Mouse (Mus musculus): Measurements from ENCODE around the gene Krt7. TPM values are rescaled to one million over a fixed set of nuclear protein-coding genes. Genes with fewer than 3 reads are reported as not detected.

The Krt7 gene
- polyA plus RNA-seq, 1 experiment = 28.3 TPM

DNA sequence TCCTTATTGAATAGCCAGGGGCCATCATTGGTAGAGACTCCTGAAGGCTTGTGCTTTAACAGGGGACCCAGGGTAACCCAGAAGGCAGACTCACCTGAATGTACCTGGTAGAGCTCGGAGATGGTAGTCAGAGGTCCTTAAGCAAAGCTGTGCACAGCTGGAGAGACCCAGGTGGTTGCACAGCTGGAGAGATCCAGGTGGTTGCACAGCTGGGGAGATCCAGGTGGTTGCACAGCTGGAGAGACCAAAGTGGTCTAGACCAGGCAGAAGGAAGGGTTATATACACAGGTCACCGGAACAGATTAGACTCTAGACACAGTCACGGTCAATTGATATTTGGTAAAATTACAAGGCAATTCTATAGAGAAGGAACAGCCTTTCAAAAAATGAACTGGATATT is 13.9 kb upstream of the Krt7 start:
- Histone ChIP-seq H3K27me3 (ENCODE audit: control insufficient read depth, insufficient read depth, low read length) (no peaks in the 10 kb centered on the region), H3K36me3 (ENCODE audit: control insufficient read depth, insufficient read depth, low read length) (no peaks in the 10 kb centered on the region), H3K4me1 (replicated peaks; ENCODE audit: control insufficient read depth, insufficient read depth, low read length) (no peaks in the 10 kb centered on the region), H3K27ac (ENCODE audit: control insufficient read depth, insufficient read depth, low read length) (no peak overlapping the region), H3K4me3 (ENCODE audit: control insufficient read depth, insufficient read depth, low read length) (no peak overlapping the region)
- DNase-seq = no peak
- 84% methylated on average over 3 of the region's 3 CpGs for WGBS
- TF ChIP-seq CTCF (IDR thresholded peaks at IDR 0.05; ENCODE audit: borderline replicate concordance, control insufficient read depth, extremely low read depth, insufficient read depth, low read length, poor library complexity) = no peak
- no peak for TF ChIP-seq POLR2A (IDR thresholded peaks at IDR 0.05; ENCODE audit: control insufficient read depth, extremely low read depth, insufficient read depth, low read length, poor library complexity)

- 93% methylated on average over 2 of the region's 2 CpGs for WGBS
- no peak for DNase-seq
- H3K27ac ChIP-seq (ENCODE audit: control insufficient read depth, insufficient read depth, low read length) = no peak overlapping the region
- no peak for TF ChIP-seq CTCF (IDR thresholded peaks at IDR 0.05; ENCODE audit: borderline replicate concordance, control insufficient read depth, extremely low read depth, insufficient read depth, low read length, poor library complexity)
- no peak for TF ChIP-seq POLR2A (IDR thresholded peaks at IDR 0.05; ENCODE audit: control insufficient read depth, extremely low read depth, insufficient read depth, low read length, poor library complexity)
- no peak overlapping the region for H3K4me3 ChIP-seq (ENCODE audit: control insufficient read depth, insufficient read depth, low read length)
- H3K27me3 ChIP-seq (ENCODE audit: control insufficient read depth, insufficient read depth, low read length) = no peaks in the 10 kb centered on the region
- no peaks in the 10 kb centered on the region for H3K4me1 ChIP-seq (replicated peaks; ENCODE audit: control insufficient read depth, insufficient read depth, low read length)
- H3K36me3 ChIP-seq (ENCODE audit: control insufficient read depth, insufficient read depth, low read length) = no peaks in the 10 kb centered on the region
These were observed 13.2 kb upstream of the Krt7 start for GRCm38 (mm10) chr15:101397683-101398082.

DNA sequence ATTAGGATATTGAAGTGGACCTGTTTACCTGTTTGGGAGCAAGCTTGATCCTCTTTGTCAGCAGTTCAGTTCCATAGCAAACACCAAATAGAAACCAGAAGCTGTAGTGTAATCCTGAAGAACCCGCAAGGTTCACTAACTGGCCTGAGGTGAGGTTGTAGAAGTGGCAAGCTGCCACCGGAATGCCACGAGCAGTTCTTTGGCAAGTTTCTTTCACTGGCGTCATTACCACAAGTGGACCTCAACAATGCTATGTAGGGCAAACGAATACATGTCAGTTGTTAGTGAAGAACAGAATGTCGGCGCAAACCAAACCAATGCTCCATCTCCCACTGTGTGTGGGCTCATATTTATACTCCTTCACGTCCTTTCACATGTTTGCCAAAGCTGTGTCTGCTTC is 12.6 kb upstream of the Krt7 start:
- H3K27ac ChIP-seq (ENCODE audit: control insufficient read depth, insufficient read depth, low read length) = no peak overlapping the region
- TF ChIP-seq CTCF (IDR thresholded peaks at IDR 0.05; ENCODE audit: borderline replicate concordance, control insufficient read depth, extremely low read depth, insufficient read depth, low read length, poor library complexity) (no peak), POLR2A (IDR thresholded peaks at IDR 0.05; ENCODE audit: control insufficient read depth, extremely low read depth, insufficient read depth, low read length, poor library complexity) (no peak)
- WGBS = 66% methylated on average over 8 of the region's 8 CpGs
- DNase-seq = no peak
- no peaks in the 10 kb centered on the region for H3K27me3 ChIP-seq (ENCODE audit: control insufficient read depth, insufficient read depth, low read length)
- H3K36me3 ChIP-seq (ENCODE audit: control insufficient read depth, insufficient read depth, low read length) = no peaks in the 10 kb centered on the region
- H3K4me3 ChIP-seq (ENCODE audit: control insufficient read depth, insufficient read depth, low read length) = no peak overlapping the region
- H3K4me1 ChIP-seq (replicated peaks; ENCODE audit: control insufficient read depth, insufficient read depth, low read length) = no peaks in the 10 kb centered on the region

DNA sequence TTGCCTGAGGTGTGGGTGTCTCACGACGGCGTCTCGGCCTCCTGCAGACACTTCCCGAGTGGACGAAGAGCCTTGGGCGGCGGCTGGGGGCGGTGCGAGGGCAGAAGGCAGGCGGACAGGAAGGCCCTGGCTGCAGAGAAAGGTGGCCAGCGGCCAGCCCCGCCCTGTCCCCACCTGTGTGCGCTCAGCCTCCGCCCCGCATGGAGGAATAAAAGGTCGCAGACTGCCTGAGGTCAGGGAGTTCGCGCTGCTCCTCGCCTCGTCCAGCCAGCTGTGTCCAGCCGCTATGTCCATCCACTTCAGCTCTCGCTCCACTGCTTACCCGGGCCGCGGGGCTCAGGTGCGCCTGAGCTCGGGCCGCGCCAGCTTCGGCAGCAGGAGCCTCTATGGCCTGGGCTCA is 1.3 kb downstream of the Krt7 start:
- WGBS = 96% methylated on average over 31 of the region's 31 CpGs
- no peak for DNase-seq
- H3K4me3 ChIP-seq (ENCODE audit: control insufficient read depth, insufficient read depth, low read length) = 0 out of 2 replicates have a peak overlapping the region, but pooled peaks have one; percentile 10
- no peaks in the 10 kb centered on the region for H3K27me3 ChIP-seq (ENCODE audit: control insufficient read depth, insufficient read depth, low read length)
- TF ChIP-seq POLR2A (IDR thresholded peaks at IDR 0.05; ENCODE audit: control insufficient read depth, extremely low read depth, insufficient read depth, low read length, poor library complexity) (no peak), CTCF (IDR thresholded peaks at IDR 0.05; ENCODE audit: borderline replicate concordance, control insufficient read depth, extremely low read depth, insufficient read depth, low read length, poor library complexity) (no peak)
- H3K36me3 ChIP-seq (ENCODE audit: control insufficient read depth, insufficient read depth, low read length) = no peaks in the 10 kb centered on the region
- H3K4me1 ChIP-seq (replicated peaks; ENCODE audit: control insufficient read depth, insufficient read depth, low read length) = peaks cover 7% of the 10 kb centered on the region; the same call in 1 of the 2 replicates
- no peak overlapping the region for H3K27ac ChIP-seq (ENCODE audit: control insufficient read depth, insufficient read depth, low read length)

GRCm38 (mm10) chr15:101413916-101414635 is 3.2 kb downstream of the Krt7 start:
- no peak for DNase-seq
- Histone ChIP-seq H3K27ac (ENCODE audit: control insufficient read depth, insufficient read depth, low read length) (no peak overlapping the region), H3K36me3 (ENCODE audit: control insufficient read depth, insufficient read depth, low read length) (no peaks in the 10 kb centered on the region), H3K4me1 (replicated peaks; ENCODE audit: control insufficient read depth, insufficient read depth, low read length) (peaks cover 7% of the 10 kb centered on the region; the same call in 1 of the 2 replicates), H3K27me3 (ENCODE audit: control insufficient read depth, insufficient read depth, low read length) (no peaks in the 10 kb centered on the region), H3K4me3 (ENCODE audit: control insufficient read depth, insufficient read depth, low read length) (no peak overlapping the region)
- TF ChIP-seq CTCF (IDR thresholded peaks at IDR 0.05; ENCODE audit: borderline replicate concordance, control insufficient read depth, extremely low read depth, insufficient read depth, low read length, poor library complexity) = no peak
- no peak for TF ChIP-seq POLR2A (IDR thresholded peaks at IDR 0.05; ENCODE audit: control insufficient read depth, extremely low read depth, insufficient read depth, low read length, poor library complexity)
- 56% methylated on average over 7 of the region's 7 CpGs for WGBS

DNA sequence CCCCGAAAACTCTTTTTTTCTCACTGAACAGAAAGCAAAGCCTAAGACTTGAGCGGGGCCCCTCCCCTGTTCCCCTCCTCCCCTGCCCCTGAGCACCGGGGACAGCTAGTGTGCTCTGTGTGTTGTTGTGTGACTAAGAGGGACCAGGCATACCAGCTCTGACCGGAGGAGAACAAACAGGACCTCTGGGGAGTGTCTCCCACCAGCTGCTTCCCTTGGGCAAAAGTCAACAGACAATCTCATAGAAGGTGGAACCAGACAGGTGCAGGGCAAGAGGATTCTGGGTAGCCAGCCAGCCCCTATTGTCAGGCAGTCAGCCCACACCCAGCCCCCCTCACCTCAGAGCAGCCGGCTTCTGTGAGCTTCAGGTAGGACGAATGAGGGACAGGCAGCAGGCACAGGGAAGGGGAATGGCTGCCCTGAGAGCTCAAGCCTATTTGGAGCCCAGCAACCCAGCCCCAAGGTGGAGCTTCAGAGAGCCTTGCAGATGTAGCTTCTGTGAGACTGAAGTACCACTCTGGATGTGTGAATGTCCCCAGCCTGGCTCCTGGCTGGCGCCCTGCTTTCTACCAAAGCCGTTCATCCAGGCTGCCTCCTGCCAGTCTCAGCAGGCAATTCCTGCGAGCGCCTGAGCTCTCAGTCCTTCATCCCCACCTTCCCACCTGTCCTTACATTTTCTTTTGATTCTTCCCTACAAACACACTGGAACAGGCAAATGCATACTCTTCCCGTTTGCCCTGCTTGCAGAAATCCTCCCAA is 4.1 kb downstream of the Krt7 start:
- Histone ChIP-seq H3K4me1 (replicated peaks; ENCODE audit: control insufficient read depth, insufficient read depth, low read length) (peaks cover 7% of the 10 kb centered on the region; the same call in 1 of the 2 replicates), H3K27me3 (ENCODE audit: control insufficient read depth, insufficient read depth, low read length) (no peaks in the 10 kb centered on the region), H3K36me3 (ENCODE audit: control insufficient read depth, insufficient read depth, low read length) (no peaks in the 10 kb centered on the region), H3K27ac (ENCODE audit: control insufficient read depth, insufficient read depth, low read length) (no peak overlapping the region), H3K4me3 (ENCODE audit: control insufficient read depth, insufficient read depth, low read length) (no peak overlapping the region)
- no peak for DNase-seq
- TF ChIP-seq POLR2A (IDR thresholded peaks at IDR 0.05; ENCODE audit: control insufficient read depth, extremely low read depth, insufficient read depth, low read length, poor library complexity) = no peak
- no peak for TF ChIP-seq CTCF (IDR thresholded peaks at IDR 0.05; ENCODE audit: borderline replicate concordance, control insufficient read depth, extremely low read depth, insufficient read depth, low read length, poor library complexity)
- WGBS = 57% methylated on average over 11 of the region's 11 CpGs

All from thymus, adult 2 months (tissue).